Comparison of ENCODE assay signal across 19 mouse cellular contexts in the genomic region with DNA sequence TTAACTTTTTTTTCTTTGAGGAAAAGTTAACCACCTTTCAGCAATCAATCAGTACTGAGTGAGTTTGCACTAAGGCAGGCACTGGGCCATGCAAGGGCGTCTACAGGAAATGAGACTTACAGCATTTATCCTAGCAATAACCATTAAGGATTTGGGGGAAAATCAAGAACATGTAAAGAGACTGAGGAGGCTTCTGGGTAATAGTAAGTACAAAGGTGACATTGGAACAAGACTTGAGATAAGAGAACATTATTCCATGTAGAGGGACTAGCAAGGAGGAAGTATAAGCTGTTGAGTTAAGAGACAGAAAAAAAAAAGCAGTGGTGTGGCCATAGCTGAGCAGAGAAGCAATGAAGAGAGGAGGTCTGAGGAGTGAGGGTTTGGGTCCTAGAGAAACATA.
"Had no signal": no experiment of that assay in that cellular context is flagged by ENCODE, and none has a peak within 500 bp of the region (broad histone marks: within the 10 kb centered on the region; RNA-seq: fewer than 3 reads in every experiment).

No protein-coding gene starts in this region.

- H3K27ac ChIP-seq: midbrain, embryonic 10.5 days; midbrain, embryonic 12.5 days; neural tube, embryonic 13.5 days; neural tube, embryonic 15.5 days had no signal

- H3K36me3 ChIP-seq: midbrain, embryonic 12.5 days; neural tube, embryonic 13.5 days; neural tube, embryonic 15.5 days had no signal

- H3K9ac ChIP-seq: lung, embryonic 14.5 days; midbrain, embryonic 12.5 days; neural tube, embryonic 13.5 days; neural tube, embryonic 15.5 days had no signal

- H3K27me3 ChIP-seq: midbrain, embryonic 12.5 days; neural tube, embryonic 13.5 days; neural tube, embryonic 15.5 days had no signal

- H3K4me1 ChIP-seq: midbrain, embryonic 10.5 days; neural tube, embryonic 13.5 days; neural tube, embryonic 15.5 days had no signal

- H3K4me3 ChIP-seq: midbrain, embryonic 10.5 days; midbrain, embryonic 12.5 days; myocyte; neural tube, embryonic 13.5 days; neural tube, embryonic 15.5 days had no signal

- DNase-seq: lung, adult 18-20 months; lung, embryonic 14.5 days; lung, postnatal 10 days; lung, postnatal 4 days; midbrain, embryonic 14.5 days; retina, postnatal 1 day; right cerebral cortex, adult 18-20 months; right cerebral cortex, postnatal 25 days; right cerebral cortex, postnatal 4 days; spleen, adult 18-20 months; thymus, adult 18-20 months; thymus, postnatal 14 days; thymus, postnatal 36 days had no signal

- ATAC-seq: midbrain, embryonic 16.5 days had no signal

- H3K4me2 ChIP-seq: lung, embryonic 14.5 days; midbrain, embryonic 12.5 days; neural tube, embryonic 13.5 days; neural tube, embryonic 15.5 days had no signal

- H3K9me3 ChIP-seq: midbrain, embryonic 10.5 days; midbrain, embryonic 12.5 days; neural tube, embryonic 13.5 days; neural tube, embryonic 15.5 days had no signal
